Mouse (Mus musculus): Measurements from ENCODE around the gene Gzmm. TPM values are rescaled to one million over a fixed set of nuclear protein-coding genes. Genes with fewer than 3 reads are reported as not detected.

Gene Gzmm
- polyA plus RNA-seq, 1 experiment from 2014 or later, result 2.2 TPM

DNA sequence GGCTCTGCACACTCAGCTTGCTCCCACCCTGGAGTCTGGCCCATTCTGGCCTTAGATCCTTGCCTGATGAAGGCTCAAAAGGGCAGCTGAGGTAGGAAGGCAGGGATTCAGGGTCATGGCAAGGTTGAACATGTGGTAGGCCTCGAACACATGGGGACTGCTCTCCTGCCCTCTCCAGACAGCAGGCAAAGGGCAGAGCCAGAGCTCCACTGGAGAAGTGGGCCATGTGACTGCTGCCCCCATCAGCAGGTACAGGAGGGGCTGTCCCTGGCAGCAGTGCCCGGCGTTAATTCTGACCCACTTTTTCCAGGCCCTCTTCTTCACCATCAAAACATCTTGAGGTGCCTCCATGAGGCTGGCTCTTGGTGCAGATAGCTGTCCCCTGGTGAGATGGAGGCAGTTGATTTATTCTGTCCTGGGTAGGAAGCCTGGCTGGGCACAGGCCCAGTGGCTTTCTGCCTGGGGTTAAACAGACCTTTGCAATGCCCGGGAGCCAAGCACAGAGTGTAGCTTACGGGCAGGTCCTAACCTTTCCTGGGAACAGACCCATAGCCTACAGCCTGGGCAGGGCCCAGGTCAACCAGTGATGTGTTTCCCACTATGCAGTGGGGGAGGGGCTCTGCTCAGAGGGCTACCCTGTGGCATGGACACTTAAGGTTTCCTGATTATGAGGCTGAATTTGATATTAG, 17.7 kb downstream of the Gzmm start:
- Histone ChIP-seq H3K4me2 (peak overlapping the region; percentile 85), H3K4me3 (peak overlapping the region; percentile 65; the same call in 1 of the 2 replicates), H3K4me1 (peaks cover 30% of the 10 kb centered on the region), H3K27ac (no peak overlapping the region), H3K36me3 (replicated peaks) (peaks cover 16% of the 10 kb centered on the region), H3K27me3 (replicated peaks) (no peaks in the 10 kb centered on the region), H3K9me3 (no peaks in the 10 kb centered on the region), H3K9ac (peak overlapping the region; percentile 76)
- WGBS, result 88% methylated on average over 5 of the region's 5 CpGs
- no peak for ATAC-seq (replicated peaks)

GRCm38 (mm10) chr10:79707162-79707561, 18.3 kb downstream of the Gzmm start:
- H3K9me3 ChIP-seq, result no peaks in the 10 kb centered on the region
- 79% methylated on average over 1 of the region's 1 CpGs for WGBS
- no peaks in the 10 kb centered on the region for H3K27me3 ChIP-seq (replicated peaks)
- H3K4me1 ChIP-seq, result peaks cover 30% of the 10 kb centered on the region
- peak overlapping the region; percentile 85 for H3K4me2 ChIP-seq
- peaks cover 22% of the 10 kb centered on the region for H3K36me3 ChIP-seq (replicated peaks)
- no peak for ATAC-seq (replicated peaks)
- H3K9ac ChIP-seq, result no peak overlapping the region
- no peak overlapping the region for H3K4me3 ChIP-seq
- no peak overlapping the region for H3K27ac ChIP-seq

DNA sequence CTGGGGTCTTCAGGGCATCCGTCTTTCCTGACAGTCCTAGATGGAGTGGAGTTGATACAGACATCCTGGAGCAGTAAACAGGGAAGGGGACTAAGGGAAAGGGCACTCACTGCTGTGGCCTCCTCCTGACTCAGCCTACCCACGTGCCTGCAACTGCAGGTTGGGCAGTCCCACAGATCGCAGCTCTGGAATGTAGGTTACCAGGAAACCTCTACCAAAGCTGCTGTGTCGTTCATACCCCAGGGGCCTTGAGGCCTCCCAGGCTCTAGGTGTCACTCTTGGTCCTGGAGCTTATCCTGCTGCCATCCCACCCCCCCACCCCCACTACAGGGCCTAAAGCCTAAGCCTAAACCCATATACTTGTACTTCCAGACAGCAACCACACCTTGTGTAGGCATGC, 18.9 kb downstream of the Gzmm start:
- no peak overlapping the region for H3K9ac ChIP-seq
- peaks cover 22% of the 10 kb centered on the region for H3K36me3 ChIP-seq (replicated peaks)
- no peak for ATAC-seq (replicated peaks)
- H3K9me3 ChIP-seq, result no peaks in the 10 kb centered on the region
- H3K27me3 ChIP-seq (replicated peaks), result no peaks in the 10 kb centered on the region
- H3K4me1 ChIP-seq, result peaks cover 30% of the 10 kb centered on the region
- H3K4me3 ChIP-seq, result no peak overlapping the region
- no peak overlapping the region for H3K27ac ChIP-seq
- H3K4me2 ChIP-seq, result 0 out of 2 replicates have a peak overlapping the region, but pooled peaks have one; percentile 14
- WGBS, result 79% methylated on average over 4 of the region's 4 CpGs

DNA sequence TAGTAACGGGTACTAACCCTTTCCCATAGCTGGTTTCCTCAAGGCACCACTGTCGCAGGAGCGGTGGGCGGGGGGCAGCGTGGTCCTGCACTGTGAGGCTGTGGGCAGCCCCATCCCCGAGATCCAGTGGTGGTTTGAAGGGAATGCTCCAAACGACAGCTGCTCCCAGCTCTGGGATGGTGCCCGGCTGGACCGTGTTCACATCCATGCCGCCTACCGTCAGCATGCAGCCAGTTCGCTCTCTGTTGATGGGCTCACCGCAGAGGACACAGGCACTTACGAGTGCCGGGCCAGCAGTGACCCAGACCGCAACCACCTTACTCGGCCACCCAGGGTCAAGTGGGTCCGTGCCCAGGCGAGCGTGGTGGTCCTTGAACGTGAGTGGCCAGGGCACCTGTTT, 19.8 kb downstream of the Gzmm start:
- Histone ChIP-seq H3K27ac (no peak overlapping the region), H3K9me3 (no peaks in the 10 kb centered on the region), H3K4me3 (no peak overlapping the region), H3K27me3 (replicated peaks) (no peaks in the 10 kb centered on the region), H3K4me2 (no peak overlapping the region), H3K4me1 (peaks cover 30% of the 10 kb centered on the region), H3K36me3 (replicated peaks) (peaks cover 22% of the 10 kb centered on the region), H3K9ac (no peak overlapping the region)
- WGBS, result 91% methylated on average over 21 of the region's 21 CpGs
- ATAC-seq (replicated peaks), result no peak

DNA sequence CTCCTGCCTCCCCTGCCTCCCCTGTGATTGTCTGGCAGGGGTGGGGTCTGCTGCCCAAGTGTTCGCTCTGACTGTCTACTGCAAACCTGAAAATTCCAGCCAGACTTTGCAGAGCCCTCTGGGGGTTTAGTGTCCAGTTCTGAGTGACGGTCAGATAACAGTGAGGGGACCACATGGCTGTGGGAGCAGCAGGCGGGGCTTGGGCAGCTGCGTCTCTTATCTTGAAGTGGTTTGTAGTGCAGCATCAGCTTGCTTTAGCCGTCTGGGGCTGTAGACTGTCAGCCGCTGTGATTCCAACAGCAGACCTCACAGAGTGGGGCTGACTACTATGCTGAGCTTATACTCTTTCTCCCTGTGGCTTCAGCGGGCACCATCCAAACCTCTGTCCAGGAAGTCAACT, 20.5 kb downstream of the Gzmm start:
- Histone ChIP-seq H3K27ac (no peak overlapping the region), H3K36me3 (replicated peaks) (peaks cover 22% of the 10 kb centered on the region), H3K4me2 (no peak overlapping the region), H3K9ac (no peak overlapping the region), H3K27me3 (replicated peaks) (no peaks in the 10 kb centered on the region), H3K4me1 (peaks cover 30% of the 10 kb centered on the region), H3K9me3 (no peaks in the 10 kb centered on the region), H3K4me3 (no peak overlapping the region)
- 83% methylated on average over 7 of the region's 7 CpGs for WGBS
- ATAC-seq (replicated peaks), result no peak

DNA sequence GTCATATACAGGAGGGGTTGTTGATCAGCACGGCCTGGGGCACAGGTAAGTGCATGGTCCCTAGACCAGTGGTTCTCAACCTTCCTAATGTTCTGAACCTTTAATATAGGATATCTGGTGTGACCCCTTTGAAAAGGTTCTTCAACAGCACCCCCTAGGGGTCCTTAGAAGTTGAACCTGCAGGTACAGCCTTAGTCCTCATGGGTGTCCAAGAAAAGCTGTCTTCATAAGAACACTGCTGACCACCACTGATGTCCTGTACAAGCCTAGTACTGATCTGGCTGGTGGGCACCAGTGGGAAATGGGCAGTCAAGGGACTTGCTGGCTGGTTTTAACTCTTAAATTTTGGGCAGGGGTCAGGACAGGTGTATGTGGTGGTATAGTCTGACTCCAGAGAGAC, 23.2 kb downstream of the Gzmm start:
- H3K4me1 ChIP-seq, result peaks cover 17% of the 10 kb centered on the region
- H3K4me3 ChIP-seq, result no peak overlapping the region
- no peaks in the 10 kb centered on the region for H3K9me3 ChIP-seq
- 89% methylated on average over 1 of the region's 1 CpGs for WGBS
- H3K9ac ChIP-seq, result no peak overlapping the region
- ATAC-seq (replicated peaks), result 0 out of 2 replicates have a peak, but pooled peaks have one; percentile 10
- H3K4me2 ChIP-seq, result no peak overlapping the region
- peaks cover 22% of the 10 kb centered on the region for H3K36me3 ChIP-seq (replicated peaks)
- H3K27me3 ChIP-seq (replicated peaks), result peaks cover 16% of the 10 kb centered on the region
- no peak overlapping the region for H3K27ac ChIP-seq

GRCm38 (mm10) chr10:79712499-79713126, 23.8 kb downstream of the Gzmm start:
- Histone ChIP-seq H3K4me3 (no peak overlapping the region), H3K27me3 (replicated peaks) (peaks cover 22% of the 10 kb centered on the region), H3K9me3 (no peaks in the 10 kb centered on the region), H3K36me3 (replicated peaks) (peaks cover 22% of the 10 kb centered on the region), H3K4me2 (no peak overlapping the region), H3K9ac (no peak overlapping the region), H3K4me1 (peaks cover 17% of the 10 kb centered on the region), H3K27ac (no peak overlapping the region)
- 17% methylated on average over 4 of the region's 6 CpGs for WGBS
- ATAC-seq (replicated peaks), result no peak

DNA sequence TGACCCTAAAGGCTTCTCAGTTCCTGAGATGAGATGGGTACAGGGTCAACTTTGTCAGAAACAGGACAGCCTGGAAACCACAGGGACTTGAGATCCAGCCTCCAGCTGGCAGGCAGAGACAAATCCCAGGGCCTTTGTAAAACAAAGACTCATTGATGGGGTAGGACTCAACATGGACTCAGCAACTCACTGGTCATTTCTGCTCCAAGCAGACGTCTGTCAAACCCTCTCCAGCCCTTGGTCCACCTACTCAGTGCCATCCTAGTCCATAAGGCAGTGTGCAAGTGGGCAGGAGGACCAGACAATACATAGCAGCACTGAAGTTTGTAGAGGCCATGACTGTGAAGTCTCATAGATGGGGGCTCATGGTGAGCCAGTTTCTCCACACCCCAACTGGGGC, 24.3 kb downstream of the Gzmm start:
- WGBS, result 17% methylated on average over 1 of the region's 1 CpGs
- peaks cover 22% of the 10 kb centered on the region for H3K36me3 ChIP-seq (replicated peaks)
- H3K4me1 ChIP-seq, result peaks cover 20% of the 10 kb centered on the region
- peaks cover 27% of the 10 kb centered on the region for H3K27me3 ChIP-seq (replicated peaks)
- no peak overlapping the region for H3K9ac ChIP-seq
- H3K27ac ChIP-seq, result no peak overlapping the region
- no peak for ATAC-seq (replicated peaks)
- H3K9me3 ChIP-seq, result no peaks in the 10 kb centered on the region
- no peak overlapping the region for H3K4me3 ChIP-seq
- H3K4me2 ChIP-seq, result no peak overlapping the region

GRCm38 (mm10) chr10:79714996-79715395, 26.2 kb downstream of the Gzmm start:
- ATAC-seq (replicated peaks), result no peak
- peaks cover 22% of the 10 kb centered on the region for H3K36me3 ChIP-seq (replicated peaks)
- WGBS, result 58% methylated on average over 4 of the region's 4 CpGs
- peaks cover 41% of the 10 kb centered on the region for H3K27me3 ChIP-seq (replicated peaks)
- H3K4me2 ChIP-seq, result no peak overlapping the region
- peaks cover 24% of the 10 kb centered on the region for H3K4me1 ChIP-seq
- H3K9ac ChIP-seq, result no peak overlapping the region
- no peaks in the 10 kb centered on the region for H3K9me3 ChIP-seq
- H3K27ac ChIP-seq, result no peak overlapping the region
- no peak overlapping the region for H3K4me3 ChIP-seq

DNA sequence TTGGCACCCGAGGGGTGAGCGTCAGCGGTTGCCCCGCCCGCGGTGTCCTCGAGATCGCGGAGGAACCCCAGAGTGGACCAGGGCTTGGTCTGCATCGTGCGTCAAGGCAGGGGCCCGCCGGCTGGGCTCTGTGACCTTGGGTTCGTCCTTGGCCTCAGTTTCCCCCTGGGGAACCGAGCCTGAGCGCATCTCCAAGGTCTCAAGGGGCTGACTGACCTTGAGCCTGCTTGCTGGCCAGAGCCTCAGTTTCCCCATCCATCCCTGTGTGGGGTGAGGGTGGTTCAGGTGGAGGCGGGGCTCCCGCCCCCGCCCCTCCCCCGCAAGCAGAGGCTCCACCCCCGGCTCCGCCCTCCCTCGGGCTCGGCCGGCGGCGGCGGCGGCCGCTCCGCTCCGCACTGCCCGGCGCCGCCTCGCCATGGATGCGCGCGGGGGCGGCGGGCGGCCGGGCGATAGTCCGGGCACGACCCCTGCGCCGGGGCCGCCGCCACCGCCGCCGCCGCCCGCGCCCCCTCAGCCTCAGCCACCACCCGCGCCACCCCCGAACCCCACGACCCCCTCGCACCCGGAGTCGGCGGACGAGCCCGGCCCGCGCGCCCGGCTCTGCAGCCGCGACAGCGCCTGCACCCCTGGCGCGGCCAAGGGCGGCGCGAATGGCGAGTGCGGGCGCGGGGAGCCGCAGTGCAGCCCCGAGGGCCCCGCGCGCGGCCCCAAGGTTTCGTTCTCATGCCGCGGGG, 27.6 kb downstream of the Gzmm start, which contains the start of gene Hcn2:
TSS of gene Hcn2 (plus strand) at position 381 of the 734 bp plus-strand sequence.
- Histone ChIP-seq H3K36me3 (replicated peaks) (peaks cover 7% of the 10 kb centered on the region; the same call in 1 of the 2 replicates), H3K27me3 (replicated peaks) (peaks cover 41% of the 10 kb centered on the region), H3K4me1 (peaks cover 24% of the 10 kb centered on the region), H3K9ac (peak within 1 kb of the TSS; percentile 73), H3K4me3 (peak within 1 kb of the TSS; percentile 74), H3K27ac (peak within 1 kb of the TSS; percentile 69), H3K4me2 (peak within 1 kb of the TSS; percentile 84), H3K9me3 (no peaks in the 10 kb centered on the region)
- WGBS, result 2% methylated on average over 57 of the region's 91 CpGs
- ATAC-seq (replicated peaks), result peak; percentile 53

DNA sequence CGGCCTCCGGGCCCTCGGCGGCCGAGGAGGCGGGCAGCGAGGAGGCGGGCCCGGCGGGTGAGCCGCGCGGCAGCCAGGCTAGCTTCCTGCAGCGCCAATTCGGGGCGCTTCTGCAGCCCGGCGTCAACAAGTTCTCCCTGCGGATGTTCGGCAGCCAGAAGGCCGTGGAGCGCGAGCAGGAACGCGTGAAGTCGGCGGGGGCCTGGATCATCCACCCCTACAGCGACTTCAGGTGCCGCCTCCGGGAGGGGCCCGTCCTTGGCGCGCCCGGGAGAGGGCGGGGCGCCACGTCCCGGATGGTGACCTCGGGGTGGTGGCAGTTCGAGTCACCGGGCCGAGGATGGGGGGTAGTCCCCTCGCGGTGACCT, 28.2 kb downstream of the Gzmm start:
- Histone ChIP-seq H3K9ac (peak overlapping the region; percentile 73), H3K27me3 (replicated peaks) (peaks cover 41% of the 10 kb centered on the region), H3K4me3 (peak overlapping the region; percentile 74), H3K4me1 (peaks cover 24% of the 10 kb centered on the region), H3K27ac (peak overlapping the region; percentile 69), H3K36me3 (replicated peaks) (peaks cover 2% of the 10 kb centered on the region; the same call in 1 of the 2 replicates), H3K9me3 (no peaks in the 10 kb centered on the region), H3K4me2 (peak overlapping the region; percentile 84)
- under 1% methylated on average over 42 of the region's 44 CpGs for WGBS
- peak; percentile 22 for ATAC-seq (replicated peaks)

DNA sequence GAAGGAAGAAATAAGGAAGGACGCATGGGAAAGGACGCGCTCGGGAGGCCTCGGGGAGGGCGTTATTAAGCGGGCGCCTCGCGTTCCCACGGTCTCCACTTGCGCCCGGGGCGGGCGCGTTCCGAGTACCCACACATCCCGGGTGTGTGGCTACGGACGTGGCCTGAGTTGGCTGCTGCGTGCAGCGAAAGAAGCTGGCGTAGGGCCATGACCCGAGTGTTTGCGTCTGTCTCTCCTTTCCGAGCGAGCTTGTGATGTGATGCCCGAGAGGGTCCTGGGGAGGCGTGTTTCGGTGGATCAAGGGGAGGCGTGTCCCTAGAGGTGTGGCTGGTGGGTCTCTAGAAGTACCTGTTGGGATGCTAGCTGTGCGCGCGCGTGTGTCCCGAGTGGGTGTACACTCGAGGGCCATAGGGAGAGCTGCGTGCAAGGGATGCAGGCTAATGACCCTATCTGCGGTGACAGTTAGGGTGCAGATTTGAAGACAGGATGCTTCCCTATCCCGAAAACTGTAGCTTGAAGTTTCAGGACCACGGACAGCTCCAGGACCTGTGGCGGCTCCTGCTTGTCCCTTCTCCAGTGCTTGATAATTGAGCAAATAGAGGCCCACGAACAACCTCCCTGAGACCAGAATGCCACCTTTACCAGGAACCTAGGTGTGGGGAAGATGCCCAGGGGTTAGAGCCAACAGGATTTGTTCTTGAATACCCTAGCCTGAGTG, 29.0 kb downstream of the Gzmm start:
- peak overlapping the region; percentile 74 for H3K4me3 ChIP-seq
- peaks cover 41% of the 10 kb centered on the region for H3K27me3 ChIP-seq (replicated peaks)
- no peak overlapping the region for H3K27ac ChIP-seq
- H3K4me1 ChIP-seq, result peaks cover 24% of the 10 kb centered on the region
- WGBS, result 4% methylated on average over 43 of the region's 43 CpGs
- no peaks in the 10 kb centered on the region for H3K9me3 ChIP-seq
- H3K4me2 ChIP-seq, result peak overlapping the region; percentile 84
- no peak for ATAC-seq (replicated peaks)
- H3K9ac ChIP-seq, result peak overlapping the region; percentile 73
- no peaks in the 10 kb centered on the region for H3K36me3 ChIP-seq (replicated peaks)

All from midbrain, embryonic 15.5 days (tissue).